Mouse (Mus musculus): ENCODE measurements around the gene Vars. TPM values are rescaled to one million over a fixed set of nuclear protein-coding genes. Genes with fewer than 3 reads are reported as not detected.
A peak's percentile ranks its signal among the peaks of the same experiment; 100 is the strongest.
"Not testable (repeated sequence)": the region's sequence is repeated elsewhere in the genome, so short reads cannot be mapped to it uniquely, and the experiment has no call there.

Vars gene
- polyA plus RNA-seq, 1 experiment from 2014 or later: 51.4 TPM

GRCm38 (mm10) chr17:35005902-35006301 is 5.1 kb downstream of the Vars start:
- not testable (repeated sequence) for H3K27me3 ChIP-seq (ENCODE audit: control insufficient read depth, insufficient read depth, low read length); H3K9ac ChIP-seq (replicated peaks; ENCODE audit: low read depth, low read length); H3K4me3 ChIP-seq (ENCODE audit: low read depth, low read length); H3K9me3 ChIP-seq (ENCODE audit: control insufficient read depth, low read length); H3K27ac ChIP-seq (ENCODE audit: low read depth, low read length); H3K4me2 ChIP-seq (ENCODE audit: low read depth, low read length); ATAC-seq (ENCODE audit: low read depth)
- Histone ChIP-seq H3K36me3 (ENCODE audit: control insufficient read depth, insufficient read depth, low read length) (peaks cover 31% of the 10 kb centered on the region), H3K4me1 (ENCODE audit: control insufficient read depth, insufficient read depth, low read length) (peaks cover 17% of the 10 kb centered on the region)
- WGBS: 98% methylated on average over 4 of the region's 5 CpGs

- Histone ChIP-seq H3K27me3 (ENCODE audit: control insufficient read depth, insufficient read depth, low read length) (no peaks in the 10 kb centered on the region), H3K9me3 (ENCODE audit: control insufficient read depth, low read length) (no peaks in the 10 kb centered on the region), H3K9ac (replicated peaks; ENCODE audit: low read depth, low read length) (no peak overlapping the region), H3K4me1 (ENCODE audit: control insufficient read depth, insufficient read depth, low read length) (peaks cover 8% of the 10 kb centered on the region), H3K27ac (ENCODE audit: low read depth, low read length) (no peak overlapping the region), H3K4me2 (ENCODE audit: low read depth, low read length) (no peak overlapping the region), H3K4me3 (ENCODE audit: low read depth, low read length) (no peak overlapping the region), H3K36me3 (ENCODE audit: control insufficient read depth, insufficient read depth, low read length) (peaks cover 46% of the 10 kb centered on the region)
- ATAC-seq (ENCODE audit: low read depth): no peak
- 97% methylated on average over 7 of the region's 7 CpGs for WGBS
Measured at GRCm38 (mm10) chr17:35007387-35007991, 6.7 kb downstream of the Vars start.

- Histone ChIP-seq H3K27ac (ENCODE audit: low read depth, low read length) (no peak overlapping the region), H3K4me2 (ENCODE audit: low read depth, low read length) (no peak overlapping the region), H3K4me3 (ENCODE audit: low read depth, low read length) (no peak overlapping the region), H3K4me1 (ENCODE audit: control insufficient read depth, insufficient read depth, low read length) (no peaks in the 10 kb centered on the region), H3K9me3 (ENCODE audit: control insufficient read depth, low read length) (no peaks in the 10 kb centered on the region), H3K36me3 (ENCODE audit: control insufficient read depth, insufficient read depth, low read length) (peaks cover 67% of the 10 kb centered on the region), H3K9ac (replicated peaks; ENCODE audit: low read depth, low read length) (no peak overlapping the region), H3K27me3 (ENCODE audit: control insufficient read depth, insufficient read depth, low read length) (no peaks in the 10 kb centered on the region)
- WGBS: 86% methylated on average over 7 of the region's 7 CpGs
- ATAC-seq (ENCODE audit: low read depth): no peak
Measured at GRCm38 (mm10) chr17:35009586-35009985, 8.8 kb downstream of the Vars start.

GRCm38 (mm10) chr17:35011440-35011839 is 10.7 kb downstream of the Vars start:
- 95% methylated on average over 8 of the region's 8 CpGs for WGBS
- no peak for ATAC-seq (ENCODE audit: low read depth)
- H3K9me3 ChIP-seq (ENCODE audit: control insufficient read depth, low read length): no peaks in the 10 kb centered on the region

GRCm38 (mm10) chr17:35012430-35012829 is 11.6 kb downstream of the Vars start:
- Histone ChIP-seq H3K27ac (ENCODE audit: low read depth, low read length) (no peak overlapping the region), H3K9ac (replicated peaks; ENCODE audit: low read depth, low read length) (no peak overlapping the region), H3K9me3 (ENCODE audit: control insufficient read depth, low read length) (no peaks in the 10 kb centered on the region), H3K36me3 (ENCODE audit: control insufficient read depth, insufficient read depth, low read length) (peaks cover 70% of the 10 kb centered on the region), H3K4me3 (ENCODE audit: low read depth, low read length) (no peak overlapping the region), H3K4me1 (ENCODE audit: control insufficient read depth, insufficient read depth, low read length) (no peaks in the 10 kb centered on the region), H3K4me2 (ENCODE audit: low read depth, low read length) (no peak overlapping the region), H3K27me3 (ENCODE audit: control insufficient read depth, insufficient read depth, low read length) (no peaks in the 10 kb centered on the region)
- no peak for ATAC-seq (ENCODE audit: low read depth)
- 88% methylated on average over 13 of the region's 13 CpGs for WGBS

More at GRCm38 (mm10) chr17:35011440-35011839, 10.7 kb downstream of the Vars start:
- Histone ChIP-seq H3K4me3 (ENCODE audit: low read depth, low read length) (no peak overlapping the region), H3K4me1 (ENCODE audit: control insufficient read depth, insufficient read depth, low read length) (no peaks in the 10 kb centered on the region), H3K4me2 (ENCODE audit: low read depth, low read length) (no peak overlapping the region), H3K9ac (replicated peaks; ENCODE audit: low read depth, low read length) (no peak overlapping the region), H3K27ac (ENCODE audit: low read depth, low read length) (no peak overlapping the region), H3K36me3 (ENCODE audit: control insufficient read depth, insufficient read depth, low read length) (peaks cover 71% of the 10 kb centered on the region), H3K27me3 (ENCODE audit: control insufficient read depth, insufficient read depth, low read length) (no peaks in the 10 kb centered on the region)

GRCm38 (mm10) chr17:35013221-35013620 is 12.4 kb downstream of the Vars start:
- no peak for ATAC-seq (ENCODE audit: low read depth)
- Histone ChIP-seq H3K27ac (ENCODE audit: low read depth, low read length) (no peak overlapping the region), H3K36me3 (ENCODE audit: control insufficient read depth, insufficient read depth, low read length) (peaks cover 65% of the 10 kb centered on the region), H3K4me1 (ENCODE audit: control insufficient read depth, insufficient read depth, low read length) (no peaks in the 10 kb centered on the region), H3K4me3 (ENCODE audit: low read depth, low read length) (no peak overlapping the region), H3K9me3 (ENCODE audit: control insufficient read depth, low read length) (no peaks in the 10 kb centered on the region), H3K27me3 (ENCODE audit: control insufficient read depth, insufficient read depth, low read length) (no peaks in the 10 kb centered on the region), H3K9ac (replicated peaks; ENCODE audit: low read depth, low read length) (no peak overlapping the region), H3K4me2 (ENCODE audit: low read depth, low read length) (no peak overlapping the region)
- WGBS: 96% methylated on average over 6 of the region's 6 CpGs

- 95% methylated on average over 16 of the region's 16 CpGs for WGBS
- Histone ChIP-seq H3K4me1 (ENCODE audit: control insufficient read depth, insufficient read depth, low read length) (no peaks in the 10 kb centered on the region), H3K4me2 (ENCODE audit: low read depth, low read length) (no peak overlapping the region), H3K36me3 (ENCODE audit: control insufficient read depth, insufficient read depth, low read length) (peaks cover 60% of the 10 kb centered on the region), H3K9ac (replicated peaks; ENCODE audit: low read depth, low read length) (no peak overlapping the region), H3K4me3 (ENCODE audit: low read depth, low read length) (no peak overlapping the region), H3K27me3 (ENCODE audit: control insufficient read depth, insufficient read depth, low read length) (no peaks in the 10 kb centered on the region), H3K27ac (ENCODE audit: low read depth, low read length) (no peak overlapping the region), H3K9me3 (ENCODE audit: control insufficient read depth, low read length) (no peaks in the 10 kb centered on the region)
- no peak for ATAC-seq (ENCODE audit: low read depth)
Measured at GRCm38 (mm10) chr17:35015296-35015695, 14.5 kb downstream of the Vars start.

- no peaks in the 10 kb centered on the region for H3K27me3 ChIP-seq (ENCODE audit: control insufficient read depth, insufficient read depth, low read length)
- no peak within 1 kb of the TSS for H3K9ac ChIP-seq (replicated peaks; ENCODE audit: low read depth, low read length)
- no peak within 1 kb of the TSS for H3K27ac ChIP-seq (ENCODE audit: low read depth, low read length)
- H3K4me1 ChIP-seq (ENCODE audit: control insufficient read depth, insufficient read depth, low read length): no peaks in the 10 kb centered on the region
- 59% methylated on average over 12 of the region's 12 CpGs for WGBS
- no peaks in the 10 kb centered on the region for H3K9me3 ChIP-seq (ENCODE audit: control insufficient read depth, low read length)
- ATAC-seq (ENCODE audit: low read depth): peak; percentile 73; the same call in 1 of the 2 replicates
- no peak within 1 kb of the TSS for H3K4me2 ChIP-seq (ENCODE audit: low read depth, low read length)
- no peak within 1 kb of the TSS for H3K4me3 ChIP-seq (ENCODE audit: low read depth, low read length)
- peaks cover 49% of the 10 kb centered on the region for H3K36me3 ChIP-seq (ENCODE audit: control insufficient read depth, insufficient read depth, low read length)
Measured at GRCm38 (mm10) chr17:35016376-35016775, 15.6 kb downstream of the Vars start, which contains the start of gene Vwa7. Gene Vwa7, plus strand, starts transcription at chr17:35016579.

- no peak for ATAC-seq (ENCODE audit: low read depth)
- no peak overlapping the region for H3K4me3 ChIP-seq (ENCODE audit: low read depth, low read length)
- H3K27ac ChIP-seq (ENCODE audit: low read depth, low read length): no peak overlapping the region
- no peak overlapping the region for H3K9ac ChIP-seq (replicated peaks; ENCODE audit: low read depth, low read length)
- H3K36me3 ChIP-seq (ENCODE audit: control insufficient read depth, insufficient read depth, low read length): peaks cover 43% of the 10 kb centered on the region
- WGBS: 83% methylated on average over 10 of the region's 10 CpGs
- no peaks in the 10 kb centered on the region for H3K9me3 ChIP-seq (ENCODE audit: control insufficient read depth, low read length)
- H3K4me1 ChIP-seq (ENCODE audit: control insufficient read depth, insufficient read depth, low read length): no peaks in the 10 kb centered on the region
- H3K4me2 ChIP-seq (ENCODE audit: low read depth, low read length): no peak overlapping the region
- H3K27me3 ChIP-seq (ENCODE audit: control insufficient read depth, insufficient read depth, low read length): no peaks in the 10 kb centered on the region
Measured at GRCm38 (mm10) chr17:35016791-35017705, 16.3 kb downstream of the Vars start.

All from neural tube, embryonic 14.5 days (tissue).